Mouse (Mus musculus): Measurements from ENCODE around the gene Krt17. TPM values are rescaled to one million over a fixed set of nuclear protein-coding genes. Genes with fewer than 3 reads are reported as not detected.
"Not testable (repeated sequence)": the region's sequence is repeated elsewhere in the genome, so short reads cannot be mapped to it uniquely, and the experiment has no call there.

The Krt17 gene
- polyA plus RNA-seq, 1 experiment = 10.5 TPM

DNA sequence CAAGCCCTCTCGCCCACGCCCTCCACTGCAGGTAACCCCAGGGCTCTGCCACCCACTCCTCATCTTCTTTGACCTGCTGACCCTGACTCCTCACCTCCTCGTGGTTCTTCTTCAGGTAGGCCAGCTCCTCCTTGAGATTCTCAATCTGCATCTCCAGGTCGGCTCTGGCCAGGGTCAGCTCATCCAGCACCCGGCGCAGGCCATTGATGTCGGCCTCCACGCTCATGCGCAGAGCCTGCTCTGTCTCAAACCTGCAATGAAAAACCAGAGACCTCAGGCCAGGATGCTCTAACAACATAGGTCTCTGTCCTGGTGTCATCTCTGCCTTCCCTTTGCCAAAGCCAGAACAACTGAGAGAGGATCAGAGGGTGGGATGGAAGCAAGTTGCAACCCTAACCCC lies 1.8 kb downstream of the Krt17 start:
- H3K4me3 ChIP-seq (ENCODE audit: low read depth, low read length) = no peak overlapping the region

DNA sequence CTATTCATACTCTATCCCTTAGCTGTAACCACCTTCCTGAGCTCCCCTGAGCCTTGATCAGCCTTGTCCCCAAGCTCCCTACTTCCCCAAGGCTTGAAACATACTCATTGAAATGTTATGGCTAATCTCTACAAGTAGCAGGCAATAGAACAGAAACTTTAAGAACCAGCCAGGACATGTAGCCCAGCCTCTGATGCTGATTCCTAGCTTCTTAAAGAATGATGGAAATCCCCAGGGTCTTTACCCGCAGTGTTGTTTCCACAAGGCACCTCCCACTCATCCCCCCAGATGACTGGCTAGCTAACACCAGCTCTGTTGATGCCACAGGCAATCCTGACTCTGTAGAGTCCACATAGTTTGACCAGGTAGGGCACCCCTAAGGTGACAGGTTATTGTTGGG lies 2.9 kb downstream of the Krt17 start:
- Histone ChIP-seq H3K4me1 (ENCODE audit: control insufficient read depth, insufficient read depth, low read length) (peaks cover 24% of the 10 kb centered on the region), H3K36me3 (ENCODE audit: control insufficient read depth, insufficient read depth, low read length, poor library complexity, severe bottlenecking) (no peaks in the 10 kb centered on the region), H3K27me3 (ENCODE audit: control insufficient read depth, insufficient read depth, low read length, poor library complexity, severe bottlenecking) (no peaks in the 10 kb centered on the region), H3K9me3 (replicated peaks; ENCODE audit: control insufficient read depth, insufficient read depth, low read length, poor library complexity, severe bottlenecking) (no peaks in the 10 kb centered on the region), H3K4me3 (ENCODE audit: low read depth, low read length) (no peak overlapping the region), H3K9ac (ENCODE audit: low read depth, poor library complexity, severe bottlenecking) (no peak overlapping the region), H3K27ac (ENCODE audit: insufficient read depth, low read length) (no peak overlapping the region)
- TF ChIP-seq POLR2A (IDR thresholded peaks at IDR 0.05; ENCODE audit: insufficient read depth, low read length) (no peak), CTCF (IDR thresholded peaks at IDR 0.05; ENCODE audit: low read depth, low read length) (no peak), EP300 (IDR thresholded peaks at IDR 0.05; ENCODE audit: insufficient read depth, low read depth, low read length) (no peak)

More for the DNA sequence above, 1.8 kb downstream of the Krt17 start:
- TF ChIP-seq CTCF (IDR thresholded peaks at IDR 0.05; ENCODE audit: low read depth, low read length) = no peak
- no peak for TF ChIP-seq POLR2A (IDR thresholded peaks at IDR 0.05; ENCODE audit: insufficient read depth, low read length)
- TF ChIP-seq EP300 (IDR thresholded peaks at IDR 0.05; ENCODE audit: insufficient read depth, low read depth, low read length) = no peak
- Histone ChIP-seq H3K4me1 (ENCODE audit: control insufficient read depth, insufficient read depth, low read length) (peaks cover 19% of the 10 kb centered on the region), H3K9ac (ENCODE audit: low read depth, poor library complexity, severe bottlenecking) (no peak overlapping the region), H3K9me3 (replicated peaks; ENCODE audit: control insufficient read depth, insufficient read depth, low read length, poor library complexity, severe bottlenecking) (no peaks in the 10 kb centered on the region), H3K27me3 (ENCODE audit: control insufficient read depth, insufficient read depth, low read length, poor library complexity, severe bottlenecking) (no peaks in the 10 kb centered on the region), H3K27ac (ENCODE audit: insufficient read depth, low read length) (no peak overlapping the region), H3K36me3 (ENCODE audit: control insufficient read depth, insufficient read depth, low read length, poor library complexity, severe bottlenecking) (no peaks in the 10 kb centered on the region)

DNA sequence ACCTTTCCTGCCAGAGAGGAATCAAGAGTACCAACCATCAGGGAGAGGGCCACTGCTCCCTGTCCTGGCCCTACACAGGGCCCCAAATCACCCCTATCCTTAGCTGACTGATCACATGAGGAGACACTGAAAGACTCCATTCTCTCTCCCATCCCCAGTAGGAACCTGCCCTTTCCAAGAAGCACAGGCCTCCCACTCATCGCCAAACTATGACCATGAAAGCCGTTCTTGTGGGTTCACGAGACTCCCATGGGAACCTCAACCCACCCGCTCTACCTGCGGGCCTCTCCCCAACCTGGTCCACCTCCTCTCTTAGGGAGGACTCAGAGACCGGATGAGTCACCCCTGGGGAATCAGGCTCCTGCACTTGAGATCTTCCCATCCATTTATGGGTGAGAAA lies 5.3 kb downstream of the Krt17 start:
- Histone ChIP-seq H3K4me3 (ENCODE audit: low read depth, low read length) (no peak overlapping the region), H3K4me1 (ENCODE audit: control insufficient read depth, insufficient read depth, low read length) (peaks cover 21% of the 10 kb centered on the region), H3K9ac (ENCODE audit: low read depth, poor library complexity, severe bottlenecking) (no peak overlapping the region), H3K27me3 (ENCODE audit: control insufficient read depth, insufficient read depth, low read length, poor library complexity, severe bottlenecking) (no peaks in the 10 kb centered on the region), H3K27ac (ENCODE audit: insufficient read depth, low read length) (no peak overlapping the region), H3K36me3 (ENCODE audit: control insufficient read depth, insufficient read depth, low read length, poor library complexity, severe bottlenecking) (no peaks in the 10 kb centered on the region), H3K9me3 (replicated peaks; ENCODE audit: control insufficient read depth, insufficient read depth, low read length, poor library complexity, severe bottlenecking) (no peaks in the 10 kb centered on the region)
- TF ChIP-seq CTCF (IDR thresholded peaks at IDR 0.05; ENCODE audit: low read depth, low read length) = no peak

DNA sequence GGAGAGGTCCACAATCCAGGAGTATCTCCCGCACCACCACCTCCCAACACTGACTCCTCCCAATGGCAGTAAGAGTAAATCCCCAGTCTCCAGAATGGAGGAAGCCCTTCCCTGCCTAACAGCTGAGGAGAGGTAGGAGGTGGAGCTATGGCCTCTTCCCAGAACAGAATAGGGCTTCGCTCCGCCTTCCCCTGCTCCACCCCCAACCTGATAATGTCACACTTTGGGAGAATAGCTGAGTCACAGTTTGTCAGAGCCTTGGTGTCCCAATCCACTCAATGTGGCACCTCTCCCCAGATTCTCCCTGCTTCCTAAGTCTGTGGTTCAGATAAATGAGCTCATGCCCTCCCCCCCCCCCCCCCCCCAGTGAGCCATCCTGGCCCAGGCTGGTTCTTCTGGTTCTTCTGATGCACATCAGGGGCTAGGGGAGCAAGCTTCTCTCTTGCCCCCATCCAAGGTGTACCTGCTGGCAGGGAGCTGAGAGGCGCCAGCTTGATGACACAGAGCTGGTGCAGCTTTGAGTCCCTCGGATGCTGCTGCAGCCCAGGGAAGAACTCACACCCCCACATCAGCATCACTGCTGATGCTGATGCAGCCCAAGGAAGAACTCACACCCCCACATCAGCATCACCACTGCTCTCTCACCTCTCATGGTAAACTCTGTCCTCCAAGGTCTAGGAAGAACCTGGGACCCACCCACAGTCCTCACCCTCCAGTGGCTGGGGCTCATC lies 6.3 kb downstream of the Krt17 start:
- Histone ChIP-seq H3K27ac (ENCODE audit: insufficient read depth, low read length) (no peak overlapping the region), H3K9ac (ENCODE audit: low read depth, poor library complexity, severe bottlenecking) (no peak overlapping the region), H3K4me3 (ENCODE audit: low read depth, low read length) (peak overlapping the region; percentile 22), H3K36me3 (ENCODE audit: control insufficient read depth, insufficient read depth, low read length, poor library complexity, severe bottlenecking) (no peaks in the 10 kb centered on the region), H3K4me1 (ENCODE audit: control insufficient read depth, insufficient read depth, low read length) (peaks cover 21% of the 10 kb centered on the region), H3K9me3 (replicated peaks; ENCODE audit: control insufficient read depth, insufficient read depth, low read length, poor library complexity, severe bottlenecking) (no peaks in the 10 kb centered on the region), H3K27me3 (ENCODE audit: control insufficient read depth, insufficient read depth, low read length, poor library complexity, severe bottlenecking) (no peaks in the 10 kb centered on the region)
- TF ChIP-seq EP300 (IDR thresholded peaks at IDR 0.05; ENCODE audit: insufficient read depth, low read depth, low read length) (peak; percentile 64; the same call in 1 of the 2 replicates), POLR2A (IDR thresholded peaks at IDR 0.05; ENCODE audit: insufficient read depth, low read length) (no peak)

DNA sequence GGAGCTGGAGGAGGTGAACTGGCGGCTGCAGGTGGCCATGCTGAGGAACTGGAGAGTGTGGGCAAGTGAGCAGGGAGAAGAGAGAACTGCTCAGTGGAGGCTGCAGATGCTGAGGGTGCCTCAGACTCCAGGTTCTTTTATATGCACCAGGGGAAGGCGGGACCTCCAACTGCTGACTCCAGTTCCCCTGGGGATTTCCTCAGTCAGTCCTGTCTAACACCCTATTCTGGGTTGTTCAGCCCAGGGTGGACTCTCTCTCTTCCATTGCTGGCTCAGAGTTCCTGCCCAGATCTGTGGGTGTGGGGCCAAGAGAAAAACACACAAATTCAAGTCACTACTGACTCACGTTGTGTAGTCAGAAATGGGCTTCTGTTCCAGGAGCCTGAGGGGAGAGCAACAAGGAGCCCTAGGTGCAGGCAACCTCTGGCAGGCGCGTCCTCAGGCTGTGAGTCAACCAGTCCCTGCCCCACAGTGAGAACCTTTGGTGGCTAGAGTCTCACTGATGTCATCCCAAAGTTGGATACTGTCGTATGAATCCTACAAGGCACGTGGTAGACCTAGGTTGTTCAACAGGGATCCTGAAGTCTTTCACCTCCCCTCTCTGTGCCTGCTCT lies 11.9 kb downstream of the Krt17 start, which contains the start of gene Krt16:
Gene Krt16 (minus strand): TSS at position 51 of the 614 bp plus-strand sequence.
- Histone ChIP-seq H3K27me3 (ENCODE audit: control insufficient read depth, insufficient read depth, low read length, poor library complexity, severe bottlenecking) (no peaks in the 10 kb centered on the region), H3K36me3 (ENCODE audit: control insufficient read depth, insufficient read depth, low read length, poor library complexity, severe bottlenecking) (no peaks in the 10 kb centered on the region), H3K4me1 (ENCODE audit: control insufficient read depth, insufficient read depth, low read length) (peaks cover 5% of the 10 kb centered on the region), H3K4me3 (ENCODE audit: low read depth, low read length) (no peak within 1 kb of the TSS), H3K9ac (ENCODE audit: low read depth, poor library complexity, severe bottlenecking) (no peak within 1 kb of the TSS), H3K27ac (ENCODE audit: insufficient read depth, low read length) (no peak within 1 kb of the TSS), H3K9me3 (replicated peaks; ENCODE audit: control insufficient read depth, insufficient read depth, low read length, poor library complexity, severe bottlenecking) (no peaks in the 10 kb centered on the region)
- TF ChIP-seq POLR2A (IDR thresholded peaks at IDR 0.05; ENCODE audit: insufficient read depth, low read length) (no peak), CTCF (IDR thresholded peaks at IDR 0.05; ENCODE audit: low read depth, low read length) (no peak), EP300 (IDR thresholded peaks at IDR 0.05; ENCODE audit: insufficient read depth, low read depth, low read length) (no peak)

DNA sequence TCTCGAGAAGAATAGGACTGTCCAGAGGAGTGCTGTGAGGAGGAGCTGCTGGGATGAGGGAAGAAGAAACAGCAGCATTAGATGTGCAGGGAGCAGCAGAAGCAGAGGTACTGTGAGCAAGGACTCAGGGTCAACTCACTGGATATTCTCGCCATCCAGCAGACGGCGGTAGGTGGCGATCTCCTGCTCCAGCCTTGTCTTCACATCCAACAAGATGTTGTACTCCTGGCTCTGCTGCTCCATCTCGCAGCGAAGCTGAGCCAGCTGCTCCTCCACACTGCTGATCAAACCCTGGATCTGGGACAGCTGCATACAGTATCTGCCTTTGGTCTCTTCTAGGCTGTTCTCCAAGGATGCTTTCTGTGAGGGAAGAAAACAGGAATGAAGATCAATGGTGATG lies 14.4 kb downstream of the Krt17 start:
- TF ChIP-seq CTCF (IDR thresholded peaks at IDR 0.05; ENCODE audit: low read depth, low read length) = peak; percentile 39
- H3K4me1 ChIP-seq (ENCODE audit: control insufficient read depth, insufficient read depth, low read length); H3K27me3 ChIP-seq (ENCODE audit: control insufficient read depth, insufficient read depth, low read length, poor library complexity, severe bottlenecking); H3K27ac ChIP-seq (ENCODE audit: insufficient read depth, low read length); H3K9me3 ChIP-seq (replicated peaks; ENCODE audit: control insufficient read depth, insufficient read depth, low read length, poor library complexity, severe bottlenecking); H3K9ac ChIP-seq (ENCODE audit: low read depth, poor library complexity, severe bottlenecking); H3K4me3 ChIP-seq (ENCODE audit: low read depth, low read length); H3K36me3 ChIP-seq (ENCODE audit: control insufficient read depth, insufficient read depth, low read length, poor library complexity, severe bottlenecking): not testable (repeated sequence)

DNA sequence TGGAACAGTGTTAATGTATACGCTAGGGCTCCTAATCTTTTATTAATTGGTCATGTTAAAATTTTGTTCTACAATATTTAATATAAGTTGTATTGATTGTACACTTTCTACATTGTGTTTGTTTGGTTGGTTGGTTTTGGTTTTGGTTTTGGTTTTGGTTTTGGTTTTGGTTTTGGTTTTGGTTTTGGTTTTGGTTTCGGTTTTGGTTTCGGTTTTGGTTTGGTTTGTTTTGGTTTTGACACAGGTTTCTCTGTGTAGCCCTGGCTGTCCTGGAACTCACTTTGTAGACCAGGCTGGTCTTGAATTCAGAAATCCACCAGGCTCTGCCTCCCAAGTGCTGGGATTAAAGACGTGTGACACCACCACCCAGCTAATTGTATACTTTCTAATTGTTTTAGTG lies 20.6 kb downstream of the Krt17 start:
- not testable (repeated sequence) for H3K4me1 ChIP-seq (ENCODE audit: control insufficient read depth, insufficient read depth, low read length); H3K36me3 ChIP-seq (ENCODE audit: control insufficient read depth, insufficient read depth, low read length, poor library complexity, severe bottlenecking)

More for the DNA sequence above, 20.6 kb downstream of the Krt17 start:
- H3K27me3 ChIP-seq (ENCODE audit: control insufficient read depth, insufficient read depth, low read length, poor library complexity, severe bottlenecking); H3K4me3 ChIP-seq (ENCODE audit: low read depth, low read length); H3K27ac ChIP-seq (ENCODE audit: insufficient read depth, low read length); H3K9ac ChIP-seq (ENCODE audit: low read depth, poor library complexity, severe bottlenecking); H3K9me3 ChIP-seq (replicated peaks; ENCODE audit: control insufficient read depth, insufficient read depth, low read length, poor library complexity, severe bottlenecking): not testable (repeated sequence)

All from ES-Bruce4 (cell line).